11 mouse cellular contexts compared by ENCODE assay signal in the genomic region with DNA sequence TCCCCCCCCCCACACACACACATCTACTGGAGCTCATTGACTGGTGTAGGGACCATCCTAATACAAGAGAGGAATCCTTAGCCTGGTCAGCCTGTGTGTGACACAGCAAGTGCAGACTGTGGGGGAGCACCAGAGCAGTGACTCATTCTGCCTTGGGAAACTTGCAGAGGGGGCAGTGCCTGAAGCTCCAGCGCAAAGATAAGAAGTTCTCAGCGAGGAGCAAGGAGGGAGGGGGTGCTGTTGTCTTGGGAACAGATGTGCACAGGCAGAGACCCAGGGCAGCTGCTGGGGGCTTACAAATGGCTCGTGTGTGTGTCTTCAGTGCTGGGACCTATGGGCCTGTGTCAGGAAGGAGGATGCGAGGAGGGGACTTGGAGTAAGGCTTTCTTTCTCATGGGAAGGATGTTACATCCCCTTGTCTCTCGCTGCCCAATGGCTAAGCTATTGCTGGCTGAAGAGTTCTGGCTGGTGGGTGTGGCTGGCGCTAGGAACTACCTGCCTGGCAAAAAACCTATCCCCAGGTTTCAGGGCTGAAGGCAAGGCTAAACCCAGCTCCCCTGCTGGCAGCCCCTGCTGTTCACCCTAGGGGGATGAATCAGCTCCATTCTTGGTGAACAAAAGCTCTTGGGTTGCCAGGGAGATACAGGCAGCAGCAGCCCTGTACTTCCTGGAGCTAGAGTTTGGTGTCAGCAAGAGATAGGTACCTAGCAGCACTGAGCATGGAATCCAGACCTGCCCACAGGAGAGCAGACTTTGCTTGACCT.
DNase-seq lines count a peak whose midpoint lies in the region; ATAC-seq lines count a peak whose summit lies in the region.
"Had no signal": no experiment of that assay in that cellular context is flagged by ENCODE, and none has a peak within 500 bp of the region (broad histone marks: within the 10 kb centered on the region; RNA-seq: fewer than 3 reads in every experiment).

No protein-coding gene starts in this region.

- no peak for DNase-seq in heart, postnatal 25 days (ENCODE audit: low spot score)
- DNase-seq in 3T3-L1 (ENCODE audit: low read depth, low spot score) = peak; percentile 2
- peak; percentile 15 for DNase-seq in adrenal gland, postnatal 10 days
- peak; percentile 50 to 61 for DNase-seq in left cerebral cortex, postnatal 14 days (ENCODE audit: low spot score in 2 of 2)
- DNase-seq in gastrocnemius, postnatal 14 days = no peak
- DNase-seq in urinary bladder, postnatal 10 days (ENCODE audit: low spot score) = no peak

- H3K4me2 ChIP-seq in heart, embryonic 11.5 days = no peak overlapping the region
- H3K4me2 ChIP-seq: hindbrain, embryonic 15.5 days; limb, embryonic 13.5 days had no signal

- peaks cover 16% of the 10 kb centered on the region for H3K27me3 ChIP-seq in heart, embryonic 11.5 days (ENCODE audit: control insufficient read depth, insufficient read depth, low read length)
- H3K27me3 ChIP-seq: hindbrain, embryonic 15.5 days had no signal

- H3K36me3 ChIP-seq in heart, embryonic 11.5 days (ENCODE audit: control insufficient read depth, insufficient read depth, low read length) = no peaks in the 10 kb centered on the region
- H3K36me3 ChIP-seq: hindbrain, embryonic 15.5 days; limb, embryonic 13.5 days had no signal

- ATAC-seq in heart, embryonic 11.5 days (replicated peaks; ENCODE audit: insufficient number of reproducible peaks, low FRiP score, low TSS enrichment) = 0 out of 2 replicates have a peak, but pooled peaks have one; percentile 58
- ATAC-seq in erythroid progenitor cell, adult 5-6 weeks (replicated peaks; ENCODE audit: low FRiP score, poor library complexity, severe bottlenecking) = no peak
- ATAC-seq: CD4-positive, CD25-positive, alpha-beta regulatory T cell, adult 4 months had no signal

- no peak overlapping the region for H3K27ac ChIP-seq in heart, embryonic 11.5 days (ENCODE audit: low read depth, low read length)
- H3K27ac ChIP-seq: hindbrain, embryonic 15.5 days; limb, embryonic 13.5 days had no signal

- no peak overlapping the region for H3K9ac ChIP-seq in heart, embryonic 11.5 days (ENCODE audit: low read depth, low read length)
- H3K9ac ChIP-seq: hindbrain, embryonic 15.5 days; limb, embryonic 13.5 days had no signal

- WGBS in heart, embryonic 11.5 days (ENCODE audit: insufficient replicate concordance) = 5% methylated on average over 6 of the region's 6 CpGs

- H3K9me3 ChIP-seq in heart, embryonic 11.5 days (replicated peaks; ENCODE audit: control insufficient read depth, low read length) = no peaks in the 10 kb centered on the region
- H3K9me3 ChIP-seq: hindbrain, embryonic 15.5 days; limb, embryonic 13.5 days had no signal

- no peak overlapping the region for H3K4me3 ChIP-seq in heart, embryonic 11.5 days (ENCODE audit: low read depth, low read length)
- H3K4me3 ChIP-seq: hindbrain, embryonic 15.5 days; limb, embryonic 13.5 days had no signal

- H3K4me1 ChIP-seq in heart, embryonic 11.5 days (ENCODE audit: control insufficient read depth, insufficient read depth, low read length) = peaks cover 14% of the 10 kb centered on the region; the same call in 1 of the 2 replicates

- intact Hi-C loops in heart, postnatal 25 days (cut with DNase I) = no loop called here
- intact Hi-C loops in left cerebral cortex, postnatal 14 days (cut with DNase I) = loop anchor here (5.0 kb wide), 1 partner anchor 70 kb away; the partner anchor contains the start of gene Grid1
- intact Hi-C loops in gastrocnemius, postnatal 14 days (cut with DNase I; ENCODE audit: low total_unique reads) = no loop called here

Comparison
In these comparisons a context has a peak if more than half of its experiments do, and no peak if none do; other contexts are left out.
1. DNase-seq: peak in 3T3-L1 (single experiment), adrenal gland, postnatal 10 days (single experiment) and left cerebral cortex, postnatal 14 days (2 of 2); none in heart, postnatal 25 days (single experiment), gastrocnemius, postnatal 14 days (single experiment) and urinary bladder, postnatal 10 days (single experiment).